Mouse (Mus musculus) thymus, postnatal 0 days (tissue): ENCODE results near the gene Csf2. TPM values are rescaled to one million over a fixed set of nuclear protein-coding genes. Genes with fewer than 3 reads are reported as not detected.

Source experiments
- DNase-seq: peaks from one replicate; pipeline ENCODE4 v3.0.0-alpha.2; 2015; ENCODE audit warnings: low spot score
- polyA plus RNA-seq: library from polyadenylated mRNA; unstranded; fragments of >200 nt; fragmentation: Nextera tagmentation; extraction: Ambion mirVana; gene quantifications from 2 replicates; pipeline ENCODE4 v1.2.1, GENCODE M21; 2015

Gene Csf2
- polyA plus RNA-seq, 1 experiment from 2014 or later = 1.3 TPM

- DNase-seq = no peak
Measured at GRCm38 (mm10) chr11:54242494-54242893, 7.0 kb downstream of the Csf2 start.

- no peak for DNase-seq
Measured at GRCm38 (mm10) chr11:54236939-54237338, 12.5 kb downstream of the Csf2 start.

GRCm38 (mm10) chr11:54227478-54227877, 22.0 kb downstream of the Csf2 start:
- no peak for DNase-seq

- no peak for DNase-seq
Measured at GRCm38 (mm10) chr11:54224475-54224986, 24.9 kb downstream of the Csf2 start.

GRCm38 (mm10) chr11:54223637-54224474, 25.6 kb downstream of the Csf2 start:
- no peak for DNase-seq

GRCm38 (mm10) chr11:54219903-54220740, 29.3 kb downstream of the Csf2 start:
- no peak for DNase-seq

- DNase-seq = no peak
Measured at GRCm38 (mm10) chr11:54219191-54219590, 30.3 kb downstream of the Csf2 start.

- peak; percentile 8 for DNase-seq
Measured at GRCm38 (mm10) chr11:54217384-54217783, 32.1 kb downstream of the Csf2 start.

GRCm38 (mm10) chr11:54216091-54216490, 33.4 kb downstream of the Csf2 start:
- no peak for DNase-seq

- peak; percentile 50 for DNase-seq
Measured at GRCm38 (mm10) chr11:54214499-54215443, 34.7 kb downstream of the Csf2 start.

GRCm38 (mm10) chr11:54213631-54214030, 35.8 kb downstream of the Csf2 start:
- DNase-seq = peak; percentile 45

- no peak for DNase-seq
Measured at GRCm38 (mm10) chr11:54206993-54207392, 42.5 kb downstream of the Csf2 start.

GRCm38 (mm10) chr11:54205366-54205765, 44.1 kb downstream of the Csf2 start:
- DNase-seq = no peak

GRCm38 (mm10) chr11:54204781-54205180, 44.7 kb downstream of the Csf2 start:
- no peak for DNase-seq

GRCm38 (mm10) chr11:54203162-54203561, 46.3 kb downstream of the Csf2 start:
- no peak for DNase-seq

GRCm38 (mm10) chr11:54201881-54202685, 47.4 kb downstream of the Csf2 start:
- no peak for DNase-seq

- DNase-seq = no peak
Measured at GRCm38 (mm10) chr11:54201287-54201773, 48.1 kb downstream of the Csf2 start.
